Mouse (Mus musculus) T-helper 17 cell (primary cell): Measurements from ENCODE around the gene Als2cr12.

ENCODE experiments used
- in situ Hi-C, 2 experiments: fragments of 300-600 bp; cut with MboI, MseI; formaldehyde crosslinking; loops; 1 replicate in 1 of 2; 2 replicates in 1 of 2; pipeline ENCODE4 v1.15.1; 2025; ENCODE audit warnings: high pct_unique_total_duplicates in 2 of 2

Als2cr12 gene

DNA sequence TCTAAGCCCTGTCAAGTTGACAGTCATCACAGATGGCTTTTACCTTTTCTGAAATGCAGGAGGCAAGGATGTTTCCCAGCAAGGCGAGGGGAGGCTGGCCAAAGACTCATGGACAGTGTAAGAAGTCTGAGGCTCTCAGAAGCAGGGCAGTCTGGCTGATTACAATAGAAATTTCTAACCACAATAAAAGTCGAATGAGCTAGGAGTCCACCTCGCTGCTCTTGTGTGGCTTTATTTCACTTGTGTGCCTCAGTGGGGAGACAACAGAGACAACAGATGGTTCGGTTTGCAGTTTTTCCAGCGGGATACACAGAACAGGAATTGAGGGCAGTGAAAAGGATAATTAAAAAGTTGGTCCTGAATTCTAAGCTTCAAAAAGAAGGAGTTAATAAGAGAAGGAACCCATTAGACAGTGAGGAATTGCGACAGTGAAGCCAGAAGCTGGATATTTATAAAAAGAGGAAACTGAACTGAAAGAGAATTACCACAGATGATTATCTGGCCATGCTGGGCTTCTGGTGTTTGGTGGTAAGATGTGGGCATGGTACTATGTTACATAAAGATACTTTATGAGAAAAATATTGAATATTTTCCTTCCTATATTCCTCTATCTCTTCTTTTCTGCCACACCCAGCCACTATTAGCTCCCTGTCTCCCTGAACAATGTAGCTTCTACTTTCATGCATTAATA is 77.7 kb downstream of the Als2cr12 start:
- in situ Hi-C loops = no loop called here

DNA sequence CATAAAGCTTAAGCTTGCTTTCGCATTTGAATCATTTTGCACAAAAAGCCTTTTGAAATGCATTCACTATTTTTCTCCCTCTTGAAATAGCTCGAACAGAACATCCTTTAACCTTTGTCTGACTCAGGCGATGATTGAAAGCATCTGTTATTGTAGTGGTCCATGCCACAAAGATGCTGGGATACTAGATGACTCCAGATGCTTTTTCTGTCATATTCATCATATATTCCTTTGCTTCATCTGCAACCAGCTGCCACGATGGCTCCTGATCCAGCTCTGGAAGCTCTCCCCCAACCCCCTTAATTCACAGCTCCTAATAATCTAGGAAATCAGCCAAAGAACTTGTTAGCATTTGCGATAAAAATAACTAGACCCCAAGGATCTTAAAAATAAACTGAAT is 78.7 kb downstream of the Als2cr12 start:
- in situ Hi-C loops = no loop called here

DNA sequence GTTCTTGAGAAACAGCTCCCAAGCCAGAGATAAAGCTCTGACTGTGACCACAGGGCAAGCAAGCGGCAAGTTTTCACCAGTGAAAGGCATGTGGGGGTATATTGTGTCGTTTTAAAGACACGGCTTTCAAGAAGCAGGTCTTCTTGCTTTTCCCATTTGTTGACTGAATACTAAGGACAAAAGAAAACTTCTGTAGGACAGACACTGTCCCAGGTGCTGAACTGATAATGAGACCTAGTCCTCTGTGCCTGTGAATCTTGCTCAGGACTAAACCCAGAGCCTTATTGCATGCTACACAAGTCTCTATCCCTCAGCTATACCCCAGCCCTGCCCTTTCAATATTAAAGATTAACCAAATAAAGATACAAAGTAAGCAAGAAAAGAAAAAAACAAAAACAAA is 79.6 kb downstream of the Als2cr12 start:
- in situ Hi-C loops = no loop called here

DNA sequence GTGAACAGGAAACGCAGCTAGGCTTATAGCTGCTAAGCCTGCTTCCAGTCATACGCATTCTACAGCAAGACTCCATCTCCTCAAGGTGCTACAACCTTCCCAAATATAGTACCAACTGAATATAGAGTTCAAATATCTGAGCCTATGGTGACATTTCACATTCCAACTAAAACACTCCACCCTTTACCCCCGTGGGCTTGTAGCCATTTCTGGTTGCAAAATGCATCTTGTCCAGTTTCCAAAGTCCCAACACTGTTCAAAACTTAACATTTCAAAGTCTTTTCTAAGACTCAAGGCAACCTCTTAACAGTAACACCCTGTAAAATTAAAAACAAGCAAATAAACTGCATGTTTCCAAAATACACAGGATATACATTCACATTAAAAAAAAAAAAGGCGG is 80.6 kb downstream of the Als2cr12 start:
- in situ Hi-C loops = no loop called here

DNA sequence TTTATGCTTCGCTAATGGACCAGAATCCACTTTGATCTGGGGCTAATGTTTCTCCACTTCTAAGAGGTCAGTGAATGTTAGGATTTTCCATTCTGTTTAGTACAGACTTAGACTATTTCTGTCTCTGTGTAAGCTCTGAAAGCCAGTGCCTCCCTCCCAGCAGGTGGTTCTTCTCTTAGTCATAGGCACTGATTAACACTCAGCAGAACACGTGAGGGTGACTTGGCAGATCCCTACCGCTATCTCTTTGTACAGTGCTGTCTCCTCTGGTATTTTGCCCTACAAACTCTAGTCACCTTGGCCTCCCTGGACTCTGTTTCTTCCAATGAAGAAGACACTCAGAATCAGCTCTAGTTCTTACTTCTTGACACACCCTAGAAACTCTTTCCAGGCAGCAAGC is 81.4 kb downstream of the Als2cr12 start:
- in situ Hi-C loops = no loop called here

DNA sequence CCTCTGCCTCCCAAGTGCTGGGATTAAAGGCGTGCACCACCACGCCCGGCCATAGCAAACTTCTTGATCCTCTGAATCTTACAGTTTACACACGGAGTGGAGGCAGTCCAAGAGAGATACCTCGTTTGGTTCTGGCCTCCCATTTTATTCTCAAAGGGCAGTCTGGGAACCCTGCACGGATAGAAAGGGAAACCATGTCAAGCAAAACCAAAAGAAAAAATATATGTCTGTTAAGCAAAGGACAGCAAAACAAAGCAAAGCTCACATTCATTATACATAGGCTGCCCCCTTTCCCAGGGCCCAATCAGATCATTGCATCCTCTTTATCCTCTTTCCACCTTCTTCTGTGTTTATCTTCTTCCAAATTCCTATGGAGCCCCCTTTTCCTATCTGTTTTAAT is 82.0 kb downstream of the Als2cr12 start:
- in situ Hi-C loops = no loop called here

DNA sequence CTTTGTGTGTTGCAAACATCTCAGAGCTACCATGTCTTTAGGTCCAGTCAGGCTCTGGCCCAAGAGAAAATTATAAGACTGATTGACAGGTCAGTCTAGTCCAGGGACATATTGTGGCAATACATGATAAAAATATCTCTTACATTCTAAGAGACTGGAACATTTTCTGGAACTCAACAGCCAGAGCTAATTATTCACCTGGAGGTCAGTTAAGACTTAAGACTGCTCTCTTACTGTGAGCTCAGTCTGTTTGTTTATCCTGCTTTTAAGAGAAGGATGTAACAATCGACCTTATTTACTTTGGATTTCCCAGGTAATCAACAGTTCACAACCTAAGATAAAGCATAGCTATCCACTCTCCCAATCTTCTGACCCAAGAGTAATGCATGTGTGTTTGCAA is 85.2 kb downstream of the Als2cr12 start:
- in situ Hi-C loops = no loop called here

DNA sequence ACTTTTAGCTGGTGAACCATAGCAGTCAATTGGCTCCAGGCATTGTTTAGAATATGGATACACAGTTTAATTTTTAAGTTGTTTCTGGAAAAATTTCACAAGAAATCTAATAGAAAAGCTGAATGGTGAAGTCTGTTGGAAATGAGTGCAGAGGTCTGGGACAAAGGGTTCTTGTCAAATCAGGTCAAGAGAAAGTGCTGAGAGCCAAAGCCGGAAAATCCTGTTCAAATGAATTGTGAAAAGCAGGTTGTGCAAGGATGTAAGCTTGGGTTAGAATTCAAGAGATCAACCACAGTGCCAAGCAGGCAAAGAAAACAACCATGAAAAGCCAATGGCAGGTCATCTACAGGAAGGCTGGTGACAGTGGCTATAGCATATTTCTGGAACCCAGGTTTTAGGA is 85.6 kb downstream of the Als2cr12 start:
- in situ Hi-C loops = no loop called here

DNA sequence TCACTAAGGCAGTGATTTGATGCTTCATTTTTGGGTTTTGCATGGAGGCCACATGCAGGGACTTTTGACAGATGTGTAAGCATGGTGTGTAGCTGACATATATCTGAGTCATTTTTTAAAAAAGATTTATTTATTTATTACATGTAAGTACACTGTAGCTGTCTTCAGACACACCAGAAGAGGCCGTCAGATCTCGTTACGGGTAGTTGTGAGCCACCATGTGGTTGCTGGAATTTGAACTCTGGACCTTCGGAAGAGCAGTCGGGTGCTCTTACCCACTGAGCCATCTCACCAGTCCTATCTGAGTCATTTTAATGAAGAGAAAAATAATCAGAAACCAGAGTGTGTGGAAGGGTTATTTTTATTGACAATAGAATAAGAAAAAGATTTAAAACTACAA is 86.2 kb downstream of the Als2cr12 start:
- in situ Hi-C loops = loop anchor here in 1 of 2 experiments (10.0 kb wide), 1 partner anchor 1295 kb away; no protein-coding TSS in a partner anchor

DNA sequence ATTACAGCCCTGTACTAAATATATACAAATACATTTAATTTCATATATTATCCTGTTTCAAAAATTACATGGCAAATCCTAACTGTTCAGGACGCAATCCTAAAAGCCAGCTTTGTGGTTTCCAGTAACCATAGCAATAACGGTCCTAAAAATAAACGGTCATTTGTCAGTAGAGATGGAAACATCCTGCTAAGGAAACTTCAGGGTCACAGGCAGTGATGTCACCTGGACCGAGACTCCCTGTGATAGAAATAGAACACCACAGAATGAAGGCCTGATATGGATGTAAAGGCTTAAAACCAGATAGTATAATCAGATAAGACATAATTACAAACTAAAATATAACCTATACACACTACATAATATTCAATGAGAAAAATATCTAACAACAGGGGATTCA is 92.1 kb downstream of the Als2cr12 start:
- in situ Hi-C loops = loop anchor here in 1 of 2 experiments (10.0 kb wide), 1 partner anchor 1301 kb away; no protein-coding TSS in a partner anchor

DNA sequence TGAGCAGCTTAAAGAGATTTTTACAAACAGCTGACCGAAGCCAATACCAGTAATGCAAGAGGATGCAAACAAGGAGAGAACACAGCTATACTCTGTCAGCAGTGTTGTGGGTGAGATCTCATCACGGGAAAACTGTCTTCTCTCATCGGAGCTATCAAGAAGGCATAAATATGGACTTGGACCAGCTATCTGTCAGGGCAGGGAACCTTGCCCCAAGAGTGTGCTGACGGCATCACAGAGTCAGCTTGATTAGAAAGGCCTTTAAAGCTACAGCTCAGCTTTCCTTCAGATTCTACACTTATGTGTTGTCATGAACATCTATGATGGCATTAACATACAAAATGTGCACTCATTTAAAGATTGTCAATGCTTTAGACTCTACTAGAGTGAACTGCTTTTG is 93.1 kb downstream of the Als2cr12 start:
- in situ Hi-C loops = loop anchor here in 1 of 2 experiments (10.0 kb wide), 1 partner anchor 1302 kb away; no protein-coding TSS in a partner anchor
